Mouse (Mus musculus) hematopoietic stem cell, adult 5-6 weeks (primary cell): ENCODE results near the gene Srsf7. TPM values are rescaled to one million over a fixed set of nuclear protein-coding genes. Genes with fewer than 3 reads are reported as not detected.

ENCODE experiments used
- ATAC-seq, 2 experiments: fragments of 125-278 bp in 1 of 2; replicated peaks in 1 of 2; 2 replicates each; pipeline ENCODE4 v1.8.0; 2016 to 2017; ENCODE audit warnings: inconsistent platforms in 2 of 2, mild to moderate bottlenecking in 2 of 2, moderate number of reproducible peaks in 2 of 2, low read depth in 1 of 2, moderate TSS enrichment in 1 of 2; ENCODE audit not compliant: low FRiP score in 2 of 2, poor library complexity in 2 of 2, severe bottlenecking in 2 of 2, insufficient read depth in 1 of 2, low TSS enrichment in 1 of 2
- total RNA-seq: library from RNA; stranded (forward); fragments of 172-1452, 232-1000 nt; gene quantifications from 2 replicates; pipeline ENCODE4 v1.2.3, GENCODE M21; 2017

Srsf7 gene
- total RNA-seq, 1 experiment from 2014 or later, result 455 TPM

DNA sequence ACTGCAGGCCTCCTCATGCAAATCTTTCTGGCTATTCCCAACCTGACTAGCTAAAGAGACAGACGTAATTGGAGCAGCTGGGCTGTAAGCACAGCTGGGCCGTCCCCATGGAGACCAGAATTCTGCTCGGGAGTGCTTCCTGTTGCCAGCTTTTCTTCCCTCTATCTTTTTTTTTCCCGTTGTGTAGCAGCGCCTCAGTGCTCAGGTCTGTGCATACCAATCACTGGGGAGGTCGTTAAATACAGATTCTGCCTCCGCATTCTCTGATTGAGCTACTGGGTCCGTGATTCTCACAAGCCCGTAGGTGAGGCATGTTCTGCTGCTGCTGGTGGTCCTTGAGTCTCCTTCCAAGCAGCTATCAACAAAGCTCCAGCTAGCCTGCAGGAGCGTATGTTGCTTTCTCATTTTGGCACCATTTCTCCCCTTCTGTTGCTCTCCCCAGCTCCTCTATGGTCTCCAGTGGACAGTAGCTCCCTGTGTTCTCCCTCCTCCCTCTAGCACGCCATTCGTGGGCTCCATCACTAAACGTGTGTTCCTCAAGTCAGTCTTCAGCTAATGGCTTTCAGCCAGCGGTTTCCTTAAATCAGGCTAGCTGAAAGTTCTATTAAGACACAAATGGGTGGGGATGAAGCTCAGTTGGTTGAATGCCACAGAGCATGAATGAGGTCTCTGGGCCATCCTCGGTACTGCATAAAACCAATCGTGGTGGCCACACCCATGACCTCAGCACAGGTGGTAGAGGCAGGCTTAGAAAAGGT lies 38.5 kb downstream of the Srsf7 start:
- ATAC-seq, result no peak

DNA sequence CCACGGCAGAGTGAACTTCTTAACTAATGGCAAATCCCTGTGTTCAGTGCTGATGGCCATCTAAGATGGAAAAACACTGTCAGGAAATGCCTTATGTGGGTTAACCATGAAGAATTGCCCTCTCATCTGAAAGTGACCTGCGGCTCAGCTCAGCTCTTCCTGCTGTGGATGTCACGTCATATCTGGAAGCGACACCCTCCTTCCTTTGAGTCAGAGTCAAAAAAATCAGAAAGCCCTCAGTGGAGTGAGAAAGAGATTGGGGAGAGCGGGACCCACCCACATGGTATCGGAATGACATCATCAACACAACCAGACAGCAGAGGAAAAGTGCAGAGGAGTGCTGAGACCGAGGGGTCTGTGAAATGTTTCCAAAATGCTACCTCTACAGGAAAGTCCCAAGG lies 39.3 kb downstream of the Srsf7 start:
- ATAC-seq, result no peak

DNA sequence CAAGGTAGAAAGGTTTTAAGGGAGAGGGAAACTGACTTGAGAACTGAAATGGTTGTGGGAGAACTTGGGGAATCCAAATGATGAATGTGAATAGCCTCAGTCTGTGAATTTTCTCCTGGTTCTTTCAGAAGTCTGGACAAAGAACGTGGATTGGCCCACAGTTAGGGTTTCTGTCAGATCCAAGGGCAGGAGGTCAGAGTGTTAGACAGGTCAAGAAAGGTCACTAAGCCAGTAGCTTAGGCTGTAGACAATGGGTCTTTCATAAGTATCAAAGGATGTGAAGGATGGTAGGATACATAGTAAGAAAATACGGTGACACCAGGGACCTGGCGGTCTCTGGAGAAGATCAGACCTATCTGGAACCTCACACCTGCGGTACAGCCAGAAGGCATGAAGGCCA lies 39.7 kb downstream of the Srsf7 start:
- no peak for ATAC-seq

DNA sequence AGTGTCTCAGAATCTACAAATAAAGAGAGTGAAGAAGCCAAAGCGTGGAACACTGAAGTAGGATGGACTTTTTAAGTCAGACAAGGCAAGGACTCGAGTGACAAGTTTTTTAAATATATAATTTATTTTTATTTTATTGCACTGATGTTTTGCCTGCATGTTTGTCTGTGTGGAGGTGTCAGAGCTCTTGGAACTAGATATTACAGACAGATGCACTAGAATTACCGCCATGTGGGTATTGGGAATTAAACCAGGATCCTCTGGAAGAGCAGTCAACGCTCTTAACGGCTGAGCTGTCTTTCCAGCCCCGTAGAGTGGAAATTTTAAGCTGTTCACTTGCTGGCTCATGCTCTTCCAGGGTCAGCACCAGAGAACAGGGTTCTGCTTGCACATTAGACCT lies 40.8 kb downstream of the Srsf7 start:
- ATAC-seq, result no peak

DNA sequence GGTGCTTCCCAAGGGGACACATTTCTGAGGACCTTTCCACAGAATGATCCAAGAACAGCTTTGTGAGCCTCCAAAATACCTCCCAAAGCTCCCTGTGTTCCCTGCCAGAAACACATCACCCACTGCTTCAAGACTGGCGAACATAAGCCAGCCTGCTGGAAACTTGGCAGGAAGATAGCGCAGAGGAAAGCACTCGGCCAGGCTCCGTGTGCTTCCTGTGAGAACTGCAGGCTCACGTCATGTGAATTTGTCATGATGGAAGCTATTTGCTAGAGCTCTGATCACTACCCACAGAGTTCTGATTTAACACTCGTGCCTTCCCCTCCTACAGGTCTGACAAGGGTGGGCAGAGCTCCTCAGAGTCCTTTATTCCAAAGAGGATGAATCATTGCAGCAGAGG lies 41.4 kb downstream of the Srsf7 start:
- ATAC-seq, result peak; percentile 42 to 63; a peak in 2 of 4 replicates

DNA sequence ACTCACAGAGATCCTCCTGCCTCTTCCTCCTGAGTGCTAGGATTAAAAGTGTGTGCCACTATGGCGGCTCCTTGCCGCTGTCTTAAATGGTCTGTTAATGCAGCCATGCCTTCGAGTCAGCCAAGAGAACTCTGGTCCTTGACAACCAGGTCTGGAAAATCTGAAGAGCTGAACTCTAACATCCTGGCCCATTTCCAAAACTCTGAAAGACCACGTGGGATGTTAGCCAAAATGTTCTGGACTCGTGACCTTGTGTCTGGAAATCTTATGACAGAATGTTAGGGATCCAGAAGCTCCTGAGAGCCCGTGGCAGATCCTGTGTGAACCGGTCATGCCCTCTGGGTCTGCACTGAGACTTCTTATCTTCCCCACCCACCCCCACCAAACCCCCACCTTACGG lies 43.1 kb downstream of the Srsf7 start:
- ATAC-seq, result no peak

DNA sequence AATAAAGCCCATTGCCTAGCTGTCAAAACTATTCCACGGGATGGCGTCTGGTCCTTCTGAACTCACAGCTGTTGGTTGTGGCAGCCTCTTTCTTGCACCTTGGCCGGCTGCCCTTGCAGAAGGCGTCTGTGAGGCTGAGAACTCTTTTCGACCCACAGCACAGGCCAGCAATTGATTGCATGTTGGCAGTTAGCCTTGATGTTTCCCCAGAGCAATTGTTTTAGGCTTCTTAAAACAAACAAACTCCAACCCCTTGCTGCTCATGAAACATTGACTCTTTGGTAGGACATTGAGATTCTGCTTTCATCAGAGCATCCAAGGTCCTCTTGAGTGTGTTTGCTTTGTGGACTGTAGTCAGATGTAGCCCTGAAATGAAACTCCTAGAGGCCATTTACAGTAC lies 46.7 kb downstream of the Srsf7 start:
- ATAC-seq, result no peak

DNA sequence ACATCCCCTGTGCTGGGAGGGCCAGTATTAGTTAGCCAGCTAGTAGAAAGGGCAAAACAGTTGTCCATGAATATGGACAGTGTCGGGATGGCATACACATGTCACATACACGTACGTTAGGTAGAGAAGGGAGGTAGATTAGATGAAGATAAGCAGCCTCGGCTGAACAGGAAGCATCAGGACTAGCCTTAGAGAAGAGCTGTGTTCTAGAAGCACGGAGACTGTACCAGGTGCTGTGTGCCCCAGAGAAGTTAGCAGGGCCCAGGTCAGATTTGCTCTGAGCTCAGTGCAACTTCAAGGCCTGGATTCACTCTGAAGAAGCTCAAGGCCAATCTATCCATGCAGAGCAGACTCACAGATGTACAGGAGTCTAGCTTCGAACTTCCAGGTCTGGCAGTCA lies 49.6 kb downstream of the Srsf7 start:
- ATAC-seq, result no peak

DNA sequence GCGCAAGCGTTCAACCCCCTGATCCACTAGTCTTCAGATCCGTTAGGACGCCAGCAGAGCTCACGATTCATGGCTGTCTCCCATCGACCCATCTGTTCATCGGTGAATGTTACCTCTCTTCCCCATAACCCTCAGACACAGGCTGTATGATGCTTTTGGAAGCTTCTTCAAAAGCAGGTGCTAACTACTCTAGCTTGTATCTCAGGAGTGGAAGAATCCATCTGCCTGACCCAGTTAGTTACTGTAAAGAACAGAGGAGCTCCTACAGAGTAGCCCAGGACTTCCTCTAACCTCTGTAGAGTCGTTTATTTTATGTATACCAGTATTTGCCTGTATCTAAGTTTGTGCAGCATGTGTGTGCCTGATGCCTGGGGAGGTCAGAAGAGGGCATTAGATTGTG lies 50.2 kb downstream of the Srsf7 start:
- no peak for ATAC-seq

DNA sequence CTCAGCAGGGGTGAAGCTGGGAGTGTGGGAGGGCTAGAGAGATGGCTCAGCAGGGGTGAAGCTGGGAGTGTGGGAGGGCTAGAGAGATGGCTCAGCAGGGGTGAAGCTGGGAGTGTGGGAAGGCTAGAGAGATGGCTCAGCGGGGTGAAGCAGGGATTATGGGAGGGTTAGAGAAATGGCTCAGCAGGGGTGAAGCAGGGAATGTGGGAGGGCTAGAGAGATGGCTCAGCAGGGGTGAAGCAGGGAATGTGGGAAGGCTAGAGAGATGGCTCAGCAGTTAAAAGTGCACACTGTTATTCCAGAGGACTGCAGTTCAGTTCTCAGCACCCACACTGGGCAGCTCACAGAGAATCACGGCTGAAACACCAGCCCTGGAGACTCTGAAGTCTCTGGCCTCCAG lies 53.5 kb downstream of the Srsf7 start:
- ATAC-seq, result peak in 1 of 2 experiments; percentile 37; a peak in 1 of 4 replicates

DNA sequence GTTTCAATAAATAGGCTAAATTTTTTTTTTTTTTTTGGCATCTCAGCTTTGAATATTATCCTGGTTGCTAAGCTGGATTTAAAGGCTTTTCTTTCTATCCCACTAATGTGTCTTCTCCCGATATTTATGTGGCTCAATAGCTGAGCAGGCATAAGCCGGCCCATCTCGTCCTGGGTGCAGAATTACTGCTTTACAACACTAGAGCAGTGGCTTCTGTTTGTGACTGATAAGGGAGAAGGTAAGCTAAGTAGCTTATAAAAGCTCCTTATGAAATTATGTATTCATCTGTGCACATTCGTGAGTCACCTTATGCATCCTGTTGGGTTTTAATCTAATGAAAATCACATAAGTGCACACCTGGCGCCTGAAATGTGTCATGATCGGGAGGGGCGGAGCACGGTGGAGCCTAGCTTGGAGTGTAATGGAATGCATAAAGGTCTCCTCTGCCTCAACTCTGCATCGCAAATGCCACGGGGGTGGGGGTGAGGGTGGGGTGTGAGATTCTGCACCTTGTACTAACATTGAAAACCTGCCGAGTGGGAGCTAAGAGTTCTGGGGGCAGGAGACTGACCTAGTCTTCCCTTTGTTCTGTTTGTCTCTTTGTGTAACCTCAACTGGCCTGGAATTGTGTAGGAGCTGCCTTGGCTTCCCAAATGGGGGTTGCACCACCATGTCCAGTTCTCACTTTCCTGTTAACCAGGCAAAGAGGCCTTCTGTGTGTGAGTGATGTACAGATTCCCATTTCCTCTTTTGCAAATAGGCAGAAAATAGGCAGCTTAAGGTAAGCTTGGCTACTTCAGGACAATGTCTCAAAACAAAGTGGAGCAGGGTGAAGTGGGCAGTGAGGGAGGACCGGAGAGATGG lies 54.1 kb downstream of the Srsf7 start:
- no peak; a peak in 1 of 4 replicates for ATAC-seq

DNA sequence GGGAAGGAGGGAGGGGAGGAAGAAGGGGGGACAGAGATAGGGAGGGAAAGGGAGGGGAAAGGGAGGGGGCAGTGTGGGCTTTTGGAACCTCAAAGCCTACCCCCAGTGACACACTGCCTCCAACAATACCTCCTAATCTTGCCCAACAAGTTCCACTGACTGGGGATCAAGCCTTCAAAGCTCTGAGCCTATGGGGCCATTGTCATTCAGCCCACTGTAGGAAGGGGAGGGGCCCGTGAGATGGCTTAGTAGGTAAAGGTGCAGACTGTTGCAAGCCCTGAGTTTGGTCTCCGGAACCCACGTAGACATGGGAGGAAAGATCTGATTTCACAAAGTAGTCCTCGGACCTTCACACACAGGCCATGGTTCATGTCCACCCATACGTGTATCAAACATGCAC lies 55.8 kb downstream of the Srsf7 start:
- ATAC-seq, result no peak

Other genes with a start within 250 kb of the Srsf7 start
- gene Hnrnpll, start 145.0 kb downstream of the Srsf7 start, total RNA-seq, result 43.3 and 52.2 TPM in 2 replicates
- gene Galm, start 79.8 kb downstream of the Srsf7 start, total RNA-seq, result 10.9 and 12.1 TPM in 2 replicates
- gene Ttc39d, start 153 bp upstream of the Srsf7 start, total RNA-seq, result not detected in 2 replicates
- 26.7 and 39.8 TPM in 2 replicates for gene Gemin6, start 17.1 kb upstream of the Srsf7 start, total RNA-seq
- gene Morn2, start 82.9 kb upstream of the Srsf7 start, total RNA-seq, result 11.1 and 13.3 TPM in 2 replicates
- gene Dhx57, start 83.2 kb upstream of the Srsf7 start, total RNA-seq, result 14.5 and 23.8 TPM in 2 replicates
- not detected in 2 replicates for gene Arhgef33, start 100.1 kb upstream of the Srsf7 start, total RNA-seq
- gene Gm10190, start 166.2 kb upstream of the Srsf7 start, total RNA-seq, result not detected in 2 replicates